Comparison of ENCODE assay signal across 8 mouse cellular contexts in genomic region chr5:66619675-66620074, GRCm38 (mm10). TPM values are rescaled to one million over a fixed set of nuclear protein-coding genes. Genes with fewer than 3 reads are reported as not detected.
DNase-seq lines count a peak whose midpoint lies in the region; ATAC-seq and TF ChIP-seq lines count a peak whose summit lies in the region.

No protein-coding gene starts in this region.

- H3K4me3 ChIP-seq in heart, embryonic 13.5 days, result peak overlapping the region; percentile 68
- peak overlapping the region; percentile 67 to 68 for H3K4me3 ChIP-seq in ES-E14 (ENCODE audit: insufficient read depth in 1 of 2, low read depth in 1 of 2, low read length in 2 of 2, poor library complexity in 1 of 2, severe bottlenecking in 1 of 2)
- H3K4me3 ChIP-seq in forebrain, postnatal 0 days (ENCODE audit: low read depth, low read length), result peak overlapping the region; percentile 51
- peak overlapping the region; percentile 45 for H3K4me3 ChIP-seq in liver, postnatal 0 days (ENCODE audit: low read depth, low read length)

- no peak for DNase-seq in heart, adult 11 months
- no peak for DNase-seq in ES-E14 (ENCODE audit: low read depth, low spot score)
- DNase-seq in forebrain, postnatal 0 days, result no peak
- no peak for DNase-seq in liver, postnatal 0 days
- DNase-seq in cerebellum, postnatal 10 days, result no peak
- no peak for DNase-seq in adrenal gland, adult (ENCODE audit: inconsistent age in 2 of 2, low spot score in 1 of 2)

- 30% methylated on average over 8 of the region's 8 CpGs for WGBS in heart, embryonic 13.5 days
- 43% methylated on average over 8 of the region's 8 CpGs for WGBS in forebrain, postnatal 0 days
- 32% methylated on average over 8 of the region's 8 CpGs for WGBS in liver, postnatal 0 days (ENCODE audit: insufficient replicate concordance)

- H3K4me2 ChIP-seq in heart, embryonic 13.5 days, result peak overlapping the region; percentile 89
- peak overlapping the region; percentile 69 for H3K4me2 ChIP-seq in forebrain, postnatal 0 days (ENCODE audit: low read depth)
- peak overlapping the region; percentile 72 for H3K4me2 ChIP-seq in liver, postnatal 0 days (ENCODE audit: low read depth, low read length)

- H3K9me3 ChIP-seq in heart, embryonic 13.5 days, result no peaks in the 10 kb centered on the region
- H3K9me3 ChIP-seq in ES-E14 (ENCODE audit: control insufficient read depth, insufficient read depth, low read depth, low read length), result peaks cover 4% of the 10 kb centered on the region; the same call in 1 of the 2 replicates
- H3K9me3 ChIP-seq in forebrain, postnatal 0 days (ENCODE audit: low read length), result no peaks in the 10 kb centered on the region
- no peaks in the 10 kb centered on the region for H3K9me3 ChIP-seq in liver, postnatal 0 days (ENCODE audit: low read length)

- H3K4me1 ChIP-seq in heart, embryonic 13.5 days, result peaks cover 32% of the 10 kb centered on the region
- no peaks in the 10 kb centered on the region; a peak in 1 of 4 replicates for H3K4me1 ChIP-seq in ES-E14 (ENCODE audit: control insufficient read depth in 2 of 2, insufficient read depth in 2 of 2, low read length in 2 of 2, poor library complexity in 1 of 2)
- H3K4me1 ChIP-seq in forebrain, postnatal 0 days (ENCODE audit: insufficient read depth), result 0 out of 2 replicates have a peak, but pooled peaks cover 7% of the 10 kb centered on the region
- H3K4me1 ChIP-seq in liver, postnatal 0 days (ENCODE audit: insufficient read depth), result peaks cover 3% of the 10 kb centered on the region

- ATAC-seq in heart, embryonic 13.5 days (ENCODE audit: extremely low read depth, insufficient number of reproducible peaks, low FRiP score, low TSS enrichment), result no peak
- ATAC-seq in forebrain, postnatal 0 days, result no peak
- ATAC-seq in liver, postnatal 0 days, result no peak
- ATAC-seq in monocyte, adult 5-6 weeks (replicated peaks; ENCODE audit: insufficient number of reproducible peaks, low FRiP score, low TSS enrichment, poor library complexity, severe bottlenecking), result no peak

- in situ Hi-C loops in ES-E14 (cut with MboI; ENCODE audit: low sequenced_read_pairs in 2 of 2, unreplicated experiment in 2 of 2), result no loop called here

- H3K9ac ChIP-seq in heart, embryonic 13.5 days, result peak overlapping the region; percentile 81
- peak overlapping the region; percentile 75 for H3K9ac ChIP-seq in ES-E14 (ENCODE audit: insufficient read depth, low read depth, low read length, poor library complexity, severe bottlenecking)
- H3K9ac ChIP-seq in forebrain, postnatal 0 days, result peak overlapping the region; percentile 57
- peak overlapping the region; percentile 13; the same call in 1 of the 2 replicates for H3K9ac ChIP-seq in liver, postnatal 0 days (replicated peaks)

- H3K27me3 ChIP-seq in heart, embryonic 13.5 days (replicated peaks), result no peaks in the 10 kb centered on the region
- no peaks in the 10 kb centered on the region for H3K27me3 ChIP-seq in forebrain, postnatal 0 days (ENCODE audit: insufficient read depth, low read length)
- peaks cover 4% of the 10 kb centered on the region; the same call in 1 of the 2 replicates for H3K27me3 ChIP-seq in liver, postnatal 0 days (ENCODE audit: insufficient read depth, low read length)

- no peak for TF ChIP-seq EP300 in liver, postnatal 0 days (IDR thresholded peaks at IDR 0.05; ENCODE audit: low read depth)

- no peaks in the 10 kb centered on the region for H3K36me3 ChIP-seq in heart, embryonic 13.5 days
- no peaks in the 10 kb centered on the region for H3K36me3 ChIP-seq in ES-E14 (ENCODE audit: control insufficient read depth, insufficient read depth, low read length, poor library complexity, severe bottlenecking)
- H3K36me3 ChIP-seq in forebrain, postnatal 0 days (ENCODE audit: insufficient read depth), result no peaks in the 10 kb centered on the region
- H3K36me3 ChIP-seq in liver, postnatal 0 days (replicated peaks; ENCODE audit: insufficient read depth, low read length), result no peaks in the 10 kb centered on the region

- TF ChIP-seq CTCF in forebrain, postnatal 0 days (IDR thresholded peaks at IDR 0.05; ENCODE audit: low read depth), result no peak
- no peak for TF ChIP-seq CTCF in liver, postnatal 0 days (IDR thresholded peaks at IDR 0.05; ENCODE audit: low read depth)

- peak overlapping the region; percentile 68; the same call in 1 of the 2 replicates for H3K27ac ChIP-seq in heart, embryonic 13.5 days (replicated peaks)
- no peak overlapping the region; the same call in 1 of the 2 replicates for H3K27ac ChIP-seq in ES-E14 (ENCODE audit: insufficient read depth, low read depth, low read length, poor library complexity, severe bottlenecking)
- H3K27ac ChIP-seq in forebrain, postnatal 0 days (ENCODE audit: low read depth, low read length), result peak overlapping the region; percentile 64; the same call in 1 of the 2 replicates
- no peak overlapping the region for H3K27ac ChIP-seq in liver, postnatal 0 days (ENCODE audit: low read depth)

TF ChIP-seq in ES-E14, 5 proteins besides CTCF, POLR2A, EP300 and RAD21:
- no peak for TF ChIP-seq ZNF384 (IDR thresholded peaks at IDR 0.05; ENCODE audit: low read depth, low read length)
- no peak for TF ChIP-seq MAFK (IDR thresholded peaks at IDR 0.05; ENCODE audit: insufficient read depth, low read depth, low read length)
- TF ChIP-seq ZC3H11A (IDR thresholded peaks at IDR 0.05; ENCODE audit: borderline replicate concordance, low read depth, low read length), result no peak
- no peak for TF ChIP-seq CHD2 (IDR thresholded peaks at IDR 0.05; ENCODE audit: low read depth, low read length)
- no peak for TF ChIP-seq HCFC1 (IDR thresholded peaks at IDR 0.05; ENCODE audit: borderline replicate concordance, insufficient read depth, low read length)

RNA-seq across cellular contexts. Expression of gene Apbb2, which starts 1.1 kb away (rescaled TPM):
- 26.1 and 29.3 TPM in 2 replicates for polyA plus RNA-seq in heart, embryonic 13.5 days (2015; fragmentation: Nextera tagmentation; extraction: Ambion mirVana)
- 15.3 and 16.3 TPM in 2 replicates for total RNA-seq in ES-E14 (2012; rRNA removed)
- total RNA-seq in forebrain, postnatal 0 days (2014; rRNA removed), result 54.5 and 64.6 TPM in 2 replicates
- polyA plus RNA-seq in forebrain, postnatal 0 days (2015; fragmentation: Nextera tagmentation; extraction: Ambion mirVana), result 56.2 and 77.2 TPM in 2 replicates
- 5.3 and 5.6 TPM in 2 replicates for polyA plus RNA-seq in liver, postnatal 0 days (2015; fragmentation: Nextera tagmentation; extraction: Ambion mirVana)
- total RNA-seq in monocyte, adult 5-6 weeks (2017), result 0.29 TPM in 1 of 3 replicates, not detected in the others

RNA-seq across cellular contexts. Expression of gene Uchl1, which starts 56.2 kb away (rescaled TPM):
- 124 and 135 TPM in 2 replicates for polyA plus RNA-seq in heart, embryonic 13.5 days (2015; fragmentation: Nextera tagmentation; extraction: Ambion mirVana)
- 190 and 263 TPM in 2 replicates for total RNA-seq in ES-E14 (2012; rRNA removed)
- 1,756 and 1,892 TPM in 2 replicates for total RNA-seq in forebrain, postnatal 0 days (2014; rRNA removed)
- polyA plus RNA-seq in forebrain, postnatal 0 days (2015; fragmentation: Nextera tagmentation; extraction: Ambion mirVana), result 1,681 and 1,809 TPM in 2 replicates
- polyA plus RNA-seq in liver, postnatal 0 days (2015; fragmentation: Nextera tagmentation; extraction: Ambion mirVana), result 2.1 and 2.7 TPM in 2 replicates
- not detected in 3 replicates for total RNA-seq in monocyte, adult 5-6 weeks (2017)

Comparison
In these comparisons a context has a peak if more than half of its experiments do, and no peak if none do; other contexts are left out.
1. H3K27ac ChIP-seq: peak in heart, embryonic 13.5 days (single experiment) and forebrain, postnatal 0 days (single experiment); none in ES-E14 (single experiment) and liver, postnatal 0 days (single experiment).
2. H3K9ac ChIP-seq: peak in every context shown above with its lines; median percentile 81 in heart, embryonic 13.5 days; 75 in ES-E14; 57 in forebrain, postnatal 0 days; 13 in liver, postnatal 0 days.
3. RNA of gene Apbb2, which starts 1.1 kb away (total RNA-seq): 54.5 to 64.6 TPM in forebrain, postnatal 0 days and 15.3 to 16.3 TPM in ES-E14; 0.29 TPM in monocyte, adult 5-6 weeks; every median in the first group is over 10 times any median in the second.
4. RNA of gene Uchl1, which starts 56.2 kb away (total RNA-seq): 1,756 to 1,892 TPM in forebrain, postnatal 0 days and 190 to 263 TPM in ES-E14; not detected in monocyte, adult 5-6 weeks; every median in the first group is over 100 times any median in the second.
5. Peak in every context shown above with its lines, with median percentiles within 50 percentile points of each other: H3K4me2 ChIP-seq and H3K4me3 ChIP-seq.